Mouse (Mus musculus) kidney, postnatal 0 days (tissue): ENCODE measurements around the gene Fam160b1. TPM values are rescaled to one million over a fixed set of nuclear protein-coding genes. Genes with fewer than 3 reads are reported as not detected.
A peak's percentile ranks its signal among the peaks of the same experiment; 100 is the strongest.

Experiments used
- ATAC-seq: fragments of 200-750 bp; cut with Nextera tagmentation; replicated peaks from 2 replicates; pipeline ENCODE4 v1.8.0; 2017; ENCODE audit warnings: low read depth, moderate number of reproducible peaks, moderate TSS enrichment, moderate library complexity; ENCODE audit not compliant: low FRiP score
- DNase-seq: peaks from one replicate; pipeline ENCODE4 v3.0.0-alpha.2; 2016; ENCODE audit warnings: low spot score
- H3K27ac ChIP-seq: fragments of 300-500 bp; sonication (generic); 2 replicates; pipeline ENCODE4 v1.5.1; 2014; ENCODE audit warnings: mild to moderate bottlenecking
- H3K27me3 ChIP-seq: fragments of 300-500 bp; sonication (generic); 2 replicates; pipeline ENCODE4 v1.6.1; 2014; ENCODE audit warnings: low read length, mixed read lengths; ENCODE audit not compliant: insufficient read depth
- H3K36me3 ChIP-seq: fragments of 300-500 bp; sonication (generic); 2 replicates; pipeline ENCODE4 v1.6.1; 2014; ENCODE audit warnings: low read length, mixed read lengths; ENCODE audit not compliant: insufficient read depth
- H3K4me1 ChIP-seq: fragments of 300-500 bp; sonication (generic); replicated peaks from 2 replicates; pipeline ENCODE4 v1.6.1; 2014; ENCODE audit warnings: antibody characterized with exemption, low read length, mixed read lengths; ENCODE audit not compliant: insufficient read depth
- H3K4me2 ChIP-seq: fragments of 300-500 bp; sonication (generic); 2 replicates; pipeline ENCODE4 v1.6.1; 2014; ENCODE audit warnings: mild to moderate bottlenecking, low read length, moderate library complexity, mixed read lengths
- H3K4me3 ChIP-seq: fragments of 300-500 bp; sonication (generic); replicated peaks from 2 replicates; pipeline ENCODE4 v1.5.1; 2014; ENCODE audit warnings: low read depth, low read length
- H3K9ac ChIP-seq: fragments of 300-500 bp; sonication (generic); 2 replicates; pipeline ENCODE4 v1.6.1; 2014; ENCODE audit warnings: low read depth, low read length
- H3K9me3 ChIP-seq: fragments of 300-500 bp; sonication (generic); replicated peaks from 2 replicates; pipeline ENCODE4 v1.6.1; 2016; ENCODE audit warnings: low read length, inconsistent platforms, mixed read lengths
- CTCF ChIP-seq: IDR thresholded peaks from 2 replicates; pipeline ENCODE4 v1.5.1; 2016; ENCODE audit warnings: antibody characterized with exemption, low read depth, mild to moderate bottlenecking, moderate library complexity
- WGBS: fragments of 180-500 bp; shearing (Covaris S2); extraction: QIAGEN DNeasy Blood & Tissue Kit; methylation state at CpG from one replicate; pipeline ENCODE4 v1.1.7; 2014; 5-methylcytosine and 5-hydroxymethylcytosine counted together
- polyA plus RNA-seq: library from polyadenylated mRNA; unstranded; fragments of >200 nt; fragmentation: Nextera tagmentation; extraction: Ambion mirVana; gene quantifications from 2 replicates; pipeline ENCODE4 v1.2.1, GENCODE M21; 2015

Gene Fam160b1
- polyA plus RNA-seq, 1 experiment from 2014 or later: 12.8 TPM

DNA sequence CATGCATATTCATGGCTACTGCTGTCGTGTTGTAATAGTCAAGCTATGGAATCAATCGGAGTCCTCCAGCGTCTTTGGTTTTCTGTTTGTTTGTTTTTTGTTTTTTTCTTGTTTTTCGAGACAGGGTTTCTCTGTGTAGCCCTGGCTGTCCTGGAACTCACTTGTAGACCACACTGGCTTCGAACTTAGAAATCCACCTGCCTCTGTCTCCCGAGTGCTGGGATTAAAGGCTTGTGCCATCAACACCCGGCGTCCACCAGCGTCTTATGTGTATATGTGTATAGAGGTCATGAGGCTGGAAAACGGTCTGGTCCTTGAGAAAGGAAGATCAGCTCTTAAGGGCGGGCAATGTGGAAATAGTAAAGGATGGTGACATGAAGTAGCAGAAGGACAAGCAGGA is 6.4 kb upstream of the Fam160b1 start:
- TF ChIP-seq CTCF: no peak

GRCm38 (mm10) chr19:57354715-57355114 is 5.8 kb upstream of the Fam160b1 start:
- DNase-seq (no peak), ATAC-seq (no peak)
- Histone ChIP-seq H3K4me1 (peaks cover 9% of the 10 kb centered on the region), H3K9me3 (no peaks in the 10 kb centered on the region), H3K27me3 (no peaks in the 10 kb centered on the region), H3K4me2 (no peak overlapping the region), H3K9ac (no peak overlapping the region), H3K27ac (peak overlapping the region; percentile 79), H3K36me3 (no peaks in the 10 kb centered on the region), H3K4me3 (no peak overlapping the region)
- TF ChIP-seq CTCF: no peak
- 60% methylated on average over 6 of the region's 6 CpGs for WGBS

More for the DNA sequence above, 6.4 kb upstream of the Fam160b1 start:
- no peak for ATAC-seq
- H3K27ac ChIP-seq: no peak overlapping the region
- DNase-seq: no peak
- no peak overlapping the region for H3K9ac ChIP-seq
- 96% methylated on average over 11 of the region's 11 CpGs for WGBS
- H3K9me3 ChIP-seq: no peaks in the 10 kb centered on the region
- H3K4me3 ChIP-seq: no peak overlapping the region
- H3K4me2 ChIP-seq: no peak overlapping the region
- peaks cover 9% of the 10 kb centered on the region for H3K4me1 ChIP-seq
- no peaks in the 10 kb centered on the region for H3K36me3 ChIP-seq
- no peaks in the 10 kb centered on the region for H3K27me3 ChIP-seq

GRCm38 (mm10) chr19:57355451-57356251 is 4.8 kb upstream of the Fam160b1 start:
- Histone ChIP-seq H3K9ac (0 out of 2 replicates have a peak overlapping the region, but pooled peaks have one; percentile 4), H3K4me1 (peaks cover 9% of the 10 kb centered on the region), H3K9me3 (no peaks in the 10 kb centered on the region), H3K27me3 (no peaks in the 10 kb centered on the region), H3K4me2 (peak overlapping the region; percentile 38), H3K36me3 (no peaks in the 10 kb centered on the region), H3K4me3 (no peak overlapping the region), H3K27ac (peak overlapping the region; percentile 79)
- ATAC-seq (no peak), DNase-seq (peak; percentile 62)
- 44% methylated on average over 16 of the region's 16 CpGs for WGBS
- TF ChIP-seq CTCF: no peak

DNA sequence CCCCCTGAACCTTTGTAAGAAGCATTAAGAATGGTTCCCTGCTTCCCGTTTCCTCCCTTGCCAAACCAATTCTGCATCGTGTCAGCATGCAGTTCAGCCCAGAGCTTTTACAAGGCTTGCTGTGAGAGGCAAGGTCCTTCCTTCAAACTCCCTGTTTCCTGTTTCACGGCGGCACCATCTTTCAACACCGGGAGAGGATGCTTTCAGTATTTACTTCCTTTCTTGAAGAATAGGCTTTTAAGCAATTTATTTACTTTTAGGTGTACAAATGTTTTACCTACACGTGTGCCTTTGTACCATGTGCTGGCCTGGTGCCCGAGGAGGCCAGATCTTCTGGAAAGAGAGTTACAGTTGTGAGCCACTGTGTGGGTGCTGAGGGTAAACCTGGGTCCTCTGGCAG is 4.2 kb upstream of the Fam160b1 start:
- no peaks in the 10 kb centered on the region for H3K36me3 ChIP-seq
- TF ChIP-seq CTCF: no peak
- peak overlapping the region; percentile 79 for H3K27ac ChIP-seq
- no peak for DNase-seq
- 57% methylated on average over 7 of the region's 7 CpGs for WGBS
- H3K4me1 ChIP-seq: peaks cover 9% of the 10 kb centered on the region
- H3K27me3 ChIP-seq: no peaks in the 10 kb centered on the region
- no peak overlapping the region for H3K9ac ChIP-seq
- H3K4me3 ChIP-seq: no peak overlapping the region
- ATAC-seq: no peak
- H3K4me2 ChIP-seq: peak overlapping the region; percentile 38; the same call in 1 of the 2 replicates
- no peaks in the 10 kb centered on the region for H3K9me3 ChIP-seq

DNA sequence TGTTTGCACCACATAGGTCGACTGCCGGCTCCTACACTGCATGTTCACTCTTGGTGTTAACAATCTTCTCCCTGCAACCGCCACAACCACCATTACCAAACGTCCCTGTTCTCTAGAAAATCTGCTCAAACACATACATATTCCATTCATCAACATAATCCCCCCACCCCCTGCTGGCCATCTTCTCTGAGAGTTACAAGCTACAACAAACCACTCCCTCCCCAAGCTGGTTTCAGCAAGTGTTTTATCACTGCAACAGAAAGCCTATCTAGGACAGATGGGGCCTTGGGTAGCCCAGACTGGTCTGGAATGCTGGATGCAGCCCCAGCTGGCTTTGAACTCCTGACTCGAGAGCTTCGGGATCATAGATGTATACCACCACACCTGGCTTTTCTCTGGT is 3.2 kb upstream of the Fam160b1 start:
- Histone ChIP-seq H3K4me3 (no peak overlapping the region), H3K36me3 (no peaks in the 10 kb centered on the region), H3K27ac (no peak overlapping the region), H3K4me1 (peaks cover 9% of the 10 kb centered on the region), H3K9ac (no peak overlapping the region), H3K27me3 (no peaks in the 10 kb centered on the region), H3K4me2 (no peak overlapping the region), H3K9me3 (no peaks in the 10 kb centered on the region)
- no peak for ATAC-seq
- DNase-seq: no peak
- 88% methylated on average over 6 of the region's 6 CpGs for WGBS
- no peak for TF ChIP-seq CTCF

GRCm38 (mm10) chr19:57357811-57358210 is 2.7 kb upstream of the Fam160b1 start:
- Histone ChIP-seq H3K9ac (no peak overlapping the region), H3K4me2 (peak overlapping the region; percentile 25; the same call in 1 of the 2 replicates), H3K4me1 (peaks cover 13% of the 10 kb centered on the region), H3K4me3 (no peak overlapping the region), H3K36me3 (no peaks in the 10 kb centered on the region), H3K27me3 (no peaks in the 10 kb centered on the region), H3K27ac (peak overlapping the region; percentile 40; the same call in 1 of the 2 replicates), H3K9me3 (no peaks in the 10 kb centered on the region)
- DNase-seq (no peak), ATAC-seq (no peak)
- 86% methylated on average over 5 of the region's 5 CpGs for WGBS
- TF ChIP-seq CTCF: no peak
